Mouse (Mus musculus) intestine, embryonic 15.5 days (tissue): ENCODE measurements around the gene Ubxn6. TPM values are rescaled to one million over a fixed set of nuclear protein-coding genes. Genes with fewer than 3 reads are reported as not detected.
"Not testable (repeated sequence)": the region's sequence is repeated elsewhere in the genome, so short reads cannot be mapped to it uniquely, and the experiment has no call there.

Experiments
- ATAC-seq: fragments of 200-750 bp; cut with Nextera tagmentation; 2 replicates; pipeline ENCODE4 v1.8.0; 2017; ENCODE audit warnings: moderate TSS enrichment, moderate library complexity
- H3K27ac ChIP-seq: fragments of 300-500 bp; sonication (generic); 2 replicates; pipeline ENCODE4 v1.5.1; 2015; ENCODE audit warnings: mild to moderate bottlenecking, inconsistent platforms
- H3K27me3 ChIP-seq: fragments of 300-500 bp; sonication (generic); replicated peaks from 2 replicates; pipeline ENCODE4 v1.6.1; 2015; ENCODE audit warnings: inconsistent platforms
- H3K36me3 ChIP-seq: fragments of 300-500 bp; sonication (generic); 2 replicates; pipeline ENCODE4 v1.6.1; 2015; ENCODE audit warnings: inconsistent platforms
- H3K4me1 ChIP-seq: fragments of 300-500 bp; sonication (generic); replicated peaks from 2 replicates; pipeline ENCODE4 v1.6.1; 2015; ENCODE audit warnings: inconsistent platforms
- H3K4me2 ChIP-seq: fragments of 300-500 bp; sonication (generic); replicated peaks from 2 replicates; pipeline ENCODE4 v1.6.1; 2015; ENCODE audit warnings: mild to moderate bottlenecking, inconsistent platforms
- H3K4me3 ChIP-seq: fragments of 300-500 bp; sonication (generic); replicated peaks from 2 replicates; pipeline ENCODE4 v1.5.1; 2015; ENCODE audit warnings: inconsistent platforms
- H3K9ac ChIP-seq: fragments of 300-500 bp; sonication (generic); 2 replicates; pipeline ENCODE4 v1.6.1; 2015; ENCODE audit warnings: inconsistent platforms
- H3K9me3 ChIP-seq: fragments of 300-500 bp; sonication (generic); 2 replicates; pipeline ENCODE4 v1.6.1; 2016; ENCODE audit warnings: inconsistent platforms
- WGBS: fragments of 180-500 bp; shearing (Covaris S2); methylation state at CpG from one replicate; pipeline ENCODE4 v1.1.7; 2015; 5-methylcytosine and 5-hydroxymethylcytosine counted together
- polyA plus RNA-seq: library from polyadenylated mRNA; unstranded; fragments of >200 nt; fragmentation: Nextera tagmentation; extraction: Ambion mirVana; gene quantifications from 2 replicates; pipeline ENCODE4 v1.2.1, GENCODE M21; 2015

Ubxn6 gene
- polyA plus RNA-seq, 1 experiment from 2014 or later: 35.1 TPM

DNA sequence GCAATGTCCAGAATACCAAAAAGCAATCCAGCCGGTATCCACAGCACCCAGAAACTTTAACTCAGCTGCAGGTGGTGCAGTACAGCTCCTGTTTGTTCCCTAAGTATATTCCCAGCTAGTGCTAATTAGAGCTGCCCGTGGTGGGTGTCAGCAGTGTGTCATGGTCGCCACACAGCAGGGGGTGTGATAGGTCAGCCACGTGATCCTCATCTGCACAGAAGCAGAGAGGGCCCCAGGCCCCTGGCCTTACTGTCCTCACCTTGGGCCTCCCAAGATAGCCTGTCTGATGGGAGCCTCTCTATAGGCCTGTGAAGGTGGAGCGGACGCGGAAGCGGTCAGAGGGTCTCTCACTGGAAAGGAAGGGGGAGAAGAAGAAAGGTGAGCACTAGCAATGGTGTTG is 23.4 kb upstream of the Ubxn6 start:
- H3K9ac ChIP-seq: no peak overlapping the region
- no peak overlapping the region for H3K4me2 ChIP-seq
- ATAC-seq: no peak
- no peak overlapping the region for H3K4me3 ChIP-seq
- H3K27me3 ChIP-seq: no peaks in the 10 kb centered on the region
- H3K27ac ChIP-seq: no peak overlapping the region
- H3K36me3 ChIP-seq: peaks cover 53% of the 10 kb centered on the region
- no peaks in the 10 kb centered on the region for H3K4me1 ChIP-seq
- no peaks in the 10 kb centered on the region for H3K9me3 ChIP-seq
- 96% methylated on average over 8 of the region's 8 CpGs for WGBS

DNA sequence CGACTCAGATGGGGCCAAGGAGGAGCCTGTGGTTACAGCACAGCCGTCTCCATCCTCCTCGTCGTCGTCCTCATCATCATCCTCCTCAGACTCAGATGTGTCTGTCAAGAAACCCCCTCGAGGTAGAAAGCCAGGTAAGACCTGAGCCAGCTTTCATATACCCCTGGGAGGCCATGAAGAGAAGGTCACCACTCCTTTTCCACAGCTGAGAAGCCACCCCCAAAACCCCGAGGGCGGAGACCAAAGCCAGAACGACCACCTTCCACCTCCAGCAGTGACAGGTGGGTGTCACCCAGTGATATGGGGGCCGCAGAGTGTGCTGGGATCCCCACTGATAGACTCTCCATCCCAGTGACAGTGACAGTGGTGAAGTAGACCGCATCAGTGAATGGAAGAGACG is 22.1 kb upstream of the Ubxn6 start:
- Histone ChIP-seq H3K36me3 (peaks cover 49% of the 10 kb centered on the region), H3K27ac (no peak overlapping the region), H3K9me3 (no peaks in the 10 kb centered on the region), H3K4me1 (no peaks in the 10 kb centered on the region), H3K4me2 (no peak overlapping the region), H3K27me3 (no peaks in the 10 kb centered on the region), H3K9ac (no peak overlapping the region), H3K4me3 (no peak overlapping the region)
- 90% methylated on average over 12 of the region's 12 CpGs for WGBS
- no peak for ATAC-seq

DNA sequence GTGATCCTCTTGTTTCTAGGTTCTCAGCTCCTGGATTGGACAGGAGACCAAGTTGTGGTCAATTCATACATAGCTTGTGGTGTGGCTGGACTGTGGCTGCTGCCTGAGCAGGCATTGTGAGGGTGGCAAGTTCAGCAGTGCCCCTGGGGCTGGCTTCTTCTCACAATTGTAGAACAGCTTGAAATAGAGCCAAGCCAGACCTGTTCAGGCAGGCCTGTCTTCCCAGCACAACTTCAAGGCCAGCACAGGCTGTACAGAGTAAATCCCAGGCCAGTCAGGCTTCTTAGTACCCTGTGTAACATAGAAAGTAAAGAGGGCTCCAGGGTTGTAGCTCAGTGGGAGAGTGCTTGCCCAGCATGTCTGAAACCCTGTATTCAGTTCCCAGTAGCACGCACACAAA is 18.0 kb upstream of the Ubxn6 start:
- no peaks in the 10 kb centered on the region for H3K27me3 ChIP-seq
- no peak for ATAC-seq
- H3K4me3 ChIP-seq: no peak overlapping the region
- no peak overlapping the region for H3K9ac ChIP-seq
- WGBS: 97% methylated on average over 1 of the region's 1 CpGs
- H3K36me3 ChIP-seq: peaks cover 28% of the 10 kb centered on the region
- H3K9me3 ChIP-seq: no peaks in the 10 kb centered on the region
- no peaks in the 10 kb centered on the region for H3K4me1 ChIP-seq
- H3K27ac ChIP-seq: no peak overlapping the region
- H3K4me2 ChIP-seq: no peak overlapping the region

DNA sequence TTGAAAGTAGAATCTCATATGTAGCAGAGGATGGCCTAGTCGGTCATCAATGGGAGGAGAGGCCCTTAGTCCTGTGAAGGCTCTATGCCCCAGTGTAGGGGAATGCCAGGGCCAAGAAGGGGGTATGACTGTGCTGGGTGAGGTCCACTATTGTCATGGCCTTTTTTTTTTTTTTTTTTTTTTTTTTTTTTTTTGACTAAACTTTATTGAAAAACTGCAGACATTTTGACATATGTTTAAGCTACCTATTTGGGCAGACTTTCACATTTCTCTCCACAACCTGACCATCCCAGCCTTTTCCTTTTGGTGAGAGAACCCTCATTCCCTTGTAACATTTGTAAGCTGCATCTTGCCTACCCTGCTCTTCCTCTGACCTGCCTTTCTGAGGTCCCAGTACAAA is 17.5 kb upstream of the Ubxn6 start:
- no peak for ATAC-seq
- H3K4me1 ChIP-seq: no peaks in the 10 kb centered on the region
- H3K27ac ChIP-seq: no peak overlapping the region
- peaks cover 24% of the 10 kb centered on the region for H3K36me3 ChIP-seq
- 67% methylated on average over 1 of the region's 1 CpGs for WGBS
- H3K9ac ChIP-seq: no peak overlapping the region
- H3K4me3 ChIP-seq: no peak overlapping the region
- no peaks in the 10 kb centered on the region for H3K27me3 ChIP-seq
- no peaks in the 10 kb centered on the region for H3K9me3 ChIP-seq
- H3K4me2 ChIP-seq: no peak overlapping the region

DNA sequence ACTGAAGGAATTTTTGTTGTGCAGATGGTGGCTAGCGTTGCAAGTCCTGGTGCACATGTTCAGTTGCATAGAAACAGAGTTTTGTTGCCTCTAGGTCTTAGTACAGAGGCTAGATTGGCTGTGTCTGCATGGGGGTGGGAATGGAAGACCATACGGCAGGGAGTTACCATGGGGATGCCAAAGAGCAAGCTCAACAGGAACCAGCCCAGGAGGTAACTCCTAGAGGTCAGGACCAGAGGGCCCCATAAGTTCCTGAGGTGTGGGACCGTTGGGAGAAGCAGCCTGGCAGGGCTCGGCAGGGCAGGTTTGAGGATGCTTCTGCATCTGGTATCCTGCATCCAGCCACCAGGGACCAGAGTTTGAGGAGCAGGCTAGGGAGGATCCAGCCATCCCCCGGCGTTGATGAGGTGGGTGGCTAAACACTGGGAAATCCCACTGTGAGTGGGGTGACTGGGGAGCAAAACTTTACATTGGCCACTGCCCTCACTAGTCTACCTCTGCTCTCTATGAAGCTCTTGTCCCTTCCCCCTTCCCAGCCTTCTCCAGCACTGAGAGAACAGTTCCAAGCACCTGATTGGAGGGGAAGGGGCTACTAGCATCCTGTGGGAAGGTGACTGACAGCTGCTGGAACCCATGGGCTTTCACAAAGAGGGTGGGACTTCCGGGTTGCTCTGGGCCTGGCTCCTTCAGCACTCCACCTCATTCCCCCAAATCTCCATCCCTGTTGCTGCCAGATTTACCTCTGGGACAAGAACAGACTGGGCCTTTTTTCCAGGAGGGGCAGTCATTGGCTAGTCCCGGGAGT is 6.2 kb upstream of the Ubxn6 start:
- ATAC-seq: no peak
- H3K27ac ChIP-seq: no peak overlapping the region
- H3K9ac ChIP-seq: peak overlapping the region; percentile 80
- H3K27me3 ChIP-seq: no peaks in the 10 kb centered on the region
- peak overlapping the region; percentile 83 for H3K4me3 ChIP-seq
- H3K4me1 ChIP-seq: peaks cover 17% of the 10 kb centered on the region
- H3K36me3 ChIP-seq: peaks cover 15% of the 10 kb centered on the region
- peak overlapping the region; percentile 95 for H3K4me2 ChIP-seq
- 9% methylated on average over 8 of the region's 8 CpGs for WGBS
- no peaks in the 10 kb centered on the region for H3K9me3 ChIP-seq

DNA sequence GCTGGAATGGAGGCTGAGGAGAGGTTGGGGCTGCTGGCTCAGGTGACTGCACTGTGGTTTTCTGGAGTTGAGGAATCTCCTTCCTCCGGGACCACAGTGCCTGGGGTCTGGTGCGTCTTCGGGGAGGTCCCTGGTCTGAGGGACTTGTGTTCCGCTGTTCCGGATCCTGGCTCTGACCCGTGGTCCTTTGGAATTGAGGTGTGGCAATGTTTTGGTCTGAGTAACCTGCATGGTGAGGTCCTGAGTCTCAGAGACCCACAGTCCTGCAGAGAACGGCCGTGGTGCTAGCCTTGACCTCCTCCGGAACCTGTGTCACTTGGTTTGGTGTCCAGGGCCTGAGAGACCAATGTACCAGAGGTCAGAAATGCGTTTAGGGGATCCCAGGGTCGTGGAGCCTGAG is 5.1 kb upstream of the Ubxn6 start:
- no peak; the same call in 1 of the 2 replicates for ATAC-seq
- H3K27me3 ChIP-seq: no peaks in the 10 kb centered on the region
- peaks cover 15% of the 10 kb centered on the region for H3K36me3 ChIP-seq
- peak overlapping the region; percentile 80 for H3K9ac ChIP-seq
- H3K4me3 ChIP-seq: peak overlapping the region; percentile 83
- H3K4me1 ChIP-seq: peaks cover 19% of the 10 kb centered on the region
- H3K9me3 ChIP-seq: no peaks in the 10 kb centered on the region
- under 1% methylated on average over 11 of the region's 11 CpGs for WGBS
- H3K27ac ChIP-seq: 0 out of 2 replicates have a peak overlapping the region, but pooled peaks have one; percentile 58
- H3K4me2 ChIP-seq: peak overlapping the region; percentile 95

DNA sequence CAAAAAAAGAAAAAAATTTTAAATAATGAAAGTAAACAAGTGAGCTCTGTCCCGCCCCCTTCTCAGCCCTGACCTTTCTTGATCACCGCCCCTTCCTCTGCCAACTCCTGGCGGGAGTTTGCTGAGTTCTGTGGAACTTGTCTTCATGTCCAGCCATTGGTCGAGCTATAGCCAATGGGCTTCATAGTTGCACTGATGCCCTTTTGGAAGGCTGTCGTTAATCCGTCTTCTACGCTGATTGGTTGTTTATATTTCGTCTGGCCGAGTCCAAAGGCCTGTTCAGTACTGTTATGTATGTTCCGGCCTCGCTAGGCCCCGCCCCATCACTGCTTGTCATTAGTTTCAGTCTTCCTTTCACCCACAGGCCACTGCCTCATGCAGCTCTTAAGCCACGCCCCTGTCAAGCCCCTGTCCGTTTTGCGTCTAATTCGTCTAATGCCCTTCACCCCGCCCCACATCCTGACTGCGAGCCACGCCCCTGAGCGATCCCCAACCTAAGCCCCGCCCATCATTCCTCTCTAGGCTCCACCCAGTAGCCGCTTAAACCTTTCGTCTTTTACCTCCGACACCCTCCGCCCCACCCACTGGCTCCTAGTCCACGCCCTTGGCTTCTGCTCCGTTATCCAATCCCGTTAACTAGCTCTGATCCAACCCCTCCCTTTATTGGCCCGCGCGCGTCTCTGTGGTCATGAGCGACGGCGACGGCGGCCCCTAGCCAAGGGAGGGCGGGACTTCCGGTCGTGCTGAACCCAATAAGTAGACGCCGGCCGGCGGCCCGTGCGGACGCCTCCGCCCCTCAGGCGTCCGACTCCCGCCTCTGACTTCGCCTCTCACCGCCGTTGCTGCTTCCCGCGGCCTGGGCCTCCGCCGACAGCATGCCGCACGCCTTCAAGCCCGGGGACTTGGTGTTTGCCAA is 4.3 kb upstream of the Ubxn6 start, which contains the start of gene Hdgfl2:
Hdgfl2 (plus strand) TSS at position 755 of the 916 bp plus-strand sequence.
- under 1% methylated on average over 61 of the region's 61 CpGs for WGBS
- H3K4me1 ChIP-seq: peaks cover 22% of the 10 kb centered on the region
- H3K27ac ChIP-seq: peak within 1 kb of the TSS; percentile 58; the same call in 1 of the 2 replicates
- H3K27me3 ChIP-seq: no peaks in the 10 kb centered on the region
- H3K4me3 ChIP-seq: peak within 1 kb of the TSS; percentile 83
- no peaks in the 10 kb centered on the region for H3K9me3 ChIP-seq
- peak within 1 kb of the TSS; percentile 95 for H3K4me2 ChIP-seq
- peak within 1 kb of the TSS; percentile 80 for H3K9ac ChIP-seq
- ATAC-seq: peak; percentile 94
- peaks cover 10% of the 10 kb centered on the region for H3K36me3 ChIP-seq

DNA sequence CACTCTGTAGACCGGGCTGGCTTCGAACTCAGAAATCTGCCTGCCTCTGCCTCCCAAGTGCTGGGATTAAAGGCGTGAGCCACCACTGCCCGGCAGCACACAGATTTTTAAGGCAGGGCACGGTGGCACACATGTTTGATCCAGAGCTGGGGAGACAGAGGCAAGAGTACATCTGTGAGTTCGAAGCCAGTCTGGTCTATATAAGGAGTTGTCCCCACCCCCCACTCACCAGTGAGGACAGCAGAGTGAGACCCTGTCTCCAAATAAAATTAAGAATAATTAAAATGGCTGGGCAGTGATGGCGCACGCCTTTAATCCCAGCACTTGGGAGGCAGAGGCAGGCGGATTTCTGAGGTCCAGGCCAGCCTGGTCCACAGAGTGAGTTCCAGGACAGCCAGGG is 3.5 kb upstream of the Ubxn6 start:
- H3K27ac ChIP-seq, H3K27me3 ChIP-seq, ATAC-seq, H3K9me3 ChIP-seq, H3K36me3 ChIP-seq, H3K9ac ChIP-seq: not testable (repeated sequence)
- peaks cover 26% of the 10 kb centered on the region for H3K4me1 ChIP-seq
- 65% methylated on average over 9 of the region's 9 CpGs for WGBS
- peak overlapping the region; percentile 13; the same call in 1 of the 2 replicates for H3K4me3 ChIP-seq
- H3K4me2 ChIP-seq: peak overlapping the region; percentile 95

DNA sequence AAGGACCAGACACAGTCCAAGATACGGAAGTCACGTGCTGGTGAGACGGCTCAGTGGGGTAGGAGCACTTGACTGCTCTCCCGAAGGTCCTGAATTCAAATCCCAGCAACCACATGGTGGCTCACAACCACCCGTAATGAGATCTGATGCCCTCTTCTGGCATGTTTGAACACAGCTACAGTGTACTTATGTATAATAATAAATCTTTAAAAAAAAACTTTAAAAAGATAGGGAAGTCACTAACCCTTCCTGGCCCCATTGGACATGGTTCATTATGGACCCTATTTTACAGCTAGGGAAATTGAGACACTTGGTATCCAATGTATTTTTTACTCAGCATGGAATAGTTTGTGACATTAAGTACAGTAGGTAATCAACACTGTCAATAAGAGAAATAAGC is 2.7 kb upstream of the Ubxn6 start:
- Histone ChIP-seq H3K27ac (no peak overlapping the region), H3K4me1 (peaks cover 26% of the 10 kb centered on the region), H3K36me3 (peaks cover 7% of the 10 kb centered on the region), H3K27me3 (no peaks in the 10 kb centered on the region), H3K9ac (no peak overlapping the region), H3K4me3 (no peak overlapping the region), H3K4me2 (no peak overlapping the region), H3K9me3 (no peaks in the 10 kb centered on the region)
- no peak for ATAC-seq
- WGBS: 88% methylated on average over 5 of the region's 5 CpGs

DNA sequence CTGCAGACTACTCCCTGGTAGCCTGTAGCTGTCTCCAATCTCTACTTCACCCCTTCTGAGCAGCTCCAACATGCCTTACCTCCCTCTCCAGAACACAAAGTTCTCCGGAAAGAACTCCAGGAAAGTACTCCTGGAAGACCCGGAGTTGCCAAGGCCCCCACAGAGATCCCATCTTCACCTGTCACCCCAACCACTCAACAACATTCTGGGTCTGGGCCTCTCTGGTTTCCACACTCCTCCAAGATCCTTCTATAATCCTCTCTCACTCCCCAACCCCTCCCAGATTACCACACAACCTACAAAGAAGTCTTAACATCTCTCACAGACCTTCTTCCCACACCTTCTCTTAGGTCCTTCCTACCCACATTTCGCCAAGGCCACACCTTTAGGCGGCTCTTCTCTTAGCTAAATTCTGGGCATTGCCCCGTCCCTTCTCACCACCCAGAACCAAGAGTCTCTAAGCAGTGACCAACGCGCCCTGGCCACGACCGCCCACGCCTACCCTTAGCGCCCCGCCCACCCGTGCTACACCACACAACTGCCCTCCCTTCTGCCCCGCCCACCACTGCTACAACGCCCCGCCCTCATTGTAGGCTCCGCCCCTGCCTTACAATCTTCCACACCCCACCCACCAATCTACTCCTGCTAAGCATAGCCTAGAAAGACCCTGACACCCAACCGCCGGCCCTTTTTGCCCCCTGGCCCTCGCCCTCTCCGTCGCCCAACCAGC is 566 bp downstream of the Ubxn6 start:
- WGBS: 8% methylated on average over 22 of the region's 22 CpGs
- no peaks in the 10 kb centered on the region for H3K9me3 ChIP-seq

DNA sequence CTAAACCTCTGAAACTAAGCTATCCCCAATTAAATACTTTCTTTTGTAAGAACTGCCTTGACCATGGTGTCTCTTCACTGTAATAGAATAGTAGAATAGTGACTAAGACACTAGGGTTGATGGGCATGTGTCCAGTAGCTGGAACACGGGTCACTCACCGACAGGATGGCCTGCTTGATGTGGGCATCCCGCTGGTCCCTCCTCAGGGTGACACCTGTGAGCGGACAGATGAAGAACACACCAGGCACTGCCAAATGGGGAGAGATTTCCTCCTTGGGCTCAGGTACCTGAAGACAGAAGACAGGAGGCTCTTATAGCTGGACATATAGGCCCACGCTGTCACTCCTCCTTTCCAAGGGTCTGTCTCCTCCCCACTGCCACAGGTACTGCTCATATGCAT is 2.6 kb downstream of the Ubxn6 start:
- H3K4me3 ChIP-seq: no peak overlapping the region
- H3K4me1 ChIP-seq: peaks cover 9% of the 10 kb centered on the region
- no peak for ATAC-seq
- no peaks in the 10 kb centered on the region for H3K27me3 ChIP-seq
- no peaks in the 10 kb centered on the region for H3K9me3 ChIP-seq
- H3K27ac ChIP-seq: no peak overlapping the region
- H3K4me2 ChIP-seq: no peak overlapping the region
- peaks cover 49% of the 10 kb centered on the region for H3K36me3 ChIP-seq
- 92% methylated on average over 5 of the region's 5 CpGs for WGBS
- H3K9ac ChIP-seq: no peak overlapping the region

More for the DNA sequence above, 566 bp downstream of the Ubxn6 start:
- H3K27me3 ChIP-seq: no peaks in the 10 kb centered on the region
- H3K36me3 ChIP-seq: peaks cover 32% of the 10 kb centered on the region
- ATAC-seq: peak; percentile 63
- H3K4me2 ChIP-seq: peak overlapping the region; percentile 80
- H3K4me1 ChIP-seq: peaks cover 9% of the 10 kb centered on the region
- H3K9ac ChIP-seq: peak overlapping the region; percentile 75
- H3K27ac ChIP-seq: peak overlapping the region; percentile 99
- peak overlapping the region; percentile 85 for H3K4me3 ChIP-seq

DNA sequence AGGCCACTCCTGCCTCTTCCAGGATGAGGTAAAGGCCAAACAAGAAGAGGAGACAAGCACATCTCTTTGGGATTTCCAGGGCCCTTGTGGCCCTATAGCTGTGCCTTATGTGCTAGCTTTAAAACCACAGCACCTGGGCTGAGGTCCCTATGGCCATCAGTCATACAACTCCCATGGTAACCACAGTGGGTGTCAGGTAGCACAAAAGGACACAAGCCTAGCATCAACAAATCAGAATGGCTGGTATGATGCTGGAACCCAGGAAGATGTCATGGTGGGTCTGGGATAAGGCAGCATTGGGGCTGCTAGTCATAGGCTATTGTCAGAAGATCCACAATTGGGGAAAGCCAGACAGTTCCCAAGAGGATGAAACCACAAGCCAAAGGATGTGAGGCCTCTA is 3.7 kb downstream of the Ubxn6 start:
- H3K36me3 ChIP-seq: peaks cover 54% of the 10 kb centered on the region

More for the DNA sequence above, 3.7 kb downstream of the Ubxn6 start:
- H3K4me3 ChIP-seq: no peak overlapping the region
- no peaks in the 10 kb centered on the region for H3K27me3 ChIP-seq
- no peak overlapping the region for H3K4me2 ChIP-seq
- H3K4me1 ChIP-seq: peaks cover 9% of the 10 kb centered on the region
- no peak overlapping the region for H3K9ac ChIP-seq
- H3K9me3 ChIP-seq: no peaks in the 10 kb centered on the region
- no peak overlapping the region for H3K27ac ChIP-seq
- ATAC-seq: no peak
